Mouse (Mus musculus) cerebellum, adult 2 months (tissue): Measurements from ENCODE around the gene Snx3.

ENCODE experiments used
- CTCF ChIP-seq: fragments of 200-500 bp; IDR thresholded peaks from 2 replicates; pipeline ENCODE4 v1.5.1; 2011; ENCODE audit warnings: low read depth, mild to moderate bottlenecking, control low read depth, low read length, moderate library complexity, borderline replicate concordance; ENCODE audit not compliant: insufficient read depth
- POLR2A ChIP-seq: fragments of 200-500 bp; IDR thresholded peaks from 2 replicates; pipeline ENCODE4 v1.6.1; 2011; ENCODE audit warnings: low read length, control low read depth, borderline replicate concordance; ENCODE audit not compliant: insufficient read depth

DNA sequence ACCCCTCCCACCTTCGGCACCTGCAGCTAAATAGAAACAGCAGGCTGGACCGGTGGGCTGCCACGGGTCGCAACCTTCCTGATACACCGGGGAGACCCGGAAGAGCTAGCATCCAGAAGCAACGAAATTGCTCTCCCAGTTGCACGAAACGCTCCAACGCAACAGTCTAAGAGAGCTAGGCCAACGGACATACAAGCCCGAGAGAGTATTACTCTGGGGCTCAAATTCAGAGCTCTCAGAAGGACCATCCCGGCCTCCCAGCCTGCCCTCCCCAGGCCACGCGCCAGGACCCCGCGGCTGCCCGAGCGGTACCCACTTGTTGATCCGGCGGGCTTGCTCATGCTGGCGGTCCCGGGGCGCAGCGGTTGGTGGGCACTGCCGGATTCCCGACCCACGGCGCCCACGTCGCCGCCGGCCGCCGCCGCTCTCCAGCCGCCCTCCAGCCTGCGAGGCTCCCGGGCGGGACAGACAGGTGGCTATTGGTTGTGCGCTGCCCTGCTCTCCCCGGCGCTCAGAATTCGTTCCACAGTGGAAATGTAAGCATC is 80.8 kb downstream of the Snx3 start:
- TF ChIP-seq CTCF = no peak
- no peak for TF ChIP-seq POLR2A
